ENCODE assay signal across 7 mouse cellular contexts in genomic region chr8:84363428-84364134, GRCm38 (mm10). TPM values are rescaled to one million over a fixed set of nuclear protein-coding genes. Genes with fewer than 3 reads are reported as not detected.
DNase-seq lines count a peak whose midpoint lies in the region; ATAC-seq and TF ChIP-seq lines count a peak whose summit lies in the region.

No protein-coding gene starts in this region.

- no peak for TF ChIP-seq EP300 in MEL (IDR thresholded peaks at IDR 0.05; ENCODE audit: low read depth in 1 of 2, low read length in 2 of 2)

- no peak overlapping the region for H3K4me3 ChIP-seq in MEL (ENCODE audit: control insufficient read depth in 1 of 2, insufficient read depth in 1 of 2, low read depth in 2 of 2, low read length in 2 of 2)
- H3K4me3 ChIP-seq in embryonic facial prominence, embryonic 11.5 days (ENCODE audit: low read depth, low read length) = no peak overlapping the region
- no peak overlapping the region for H3K4me3 ChIP-seq in midbrain, embryonic 11.5 days (ENCODE audit: low read depth, low read length)
- no peak overlapping the region for H3K4me3 ChIP-seq in small intestine, adult 2 months (ENCODE audit: low read depth, low read length)

- H3K4me1 ChIP-seq in MEL (ENCODE audit: control insufficient read depth in 1 of 2, insufficient read depth in 2 of 2, low read length in 2 of 2) = no peaks in the 10 kb centered on the region
- H3K4me1 ChIP-seq in embryonic facial prominence, embryonic 11.5 days (ENCODE audit: control insufficient read depth, insufficient read depth, low read length) = no peaks in the 10 kb centered on the region
- no peaks in the 10 kb centered on the region for H3K4me1 ChIP-seq in midbrain, embryonic 11.5 days (ENCODE audit: control insufficient read depth, insufficient read depth, low read length)
- H3K4me1 ChIP-seq in small intestine, adult 2 months (ENCODE audit: control insufficient read depth, insufficient read depth, insufficient read length, low read length) = no peaks in the 10 kb centered on the region

- H3K27me3 ChIP-seq in MEL (ENCODE audit: control insufficient read depth in 1 of 2, insufficient read depth in 2 of 2, low read length in 2 of 2) = peaks cover 3 to 4% of the 10 kb centered on the region in 2 experiments; a peak in 3 of 4 replicates
- no peaks in the 10 kb centered on the region for H3K27me3 ChIP-seq in embryonic facial prominence, embryonic 11.5 days (ENCODE audit: control insufficient read depth, insufficient read depth, low read length)
- H3K27me3 ChIP-seq in midbrain, embryonic 11.5 days (ENCODE audit: control insufficient read depth, insufficient read depth, low read length) = no peaks in the 10 kb centered on the region
- no peaks in the 10 kb centered on the region for H3K27me3 ChIP-seq in small intestine, adult 2 months (ENCODE audit: control insufficient read depth, insufficient read depth, low read length)

- no peak for TF ChIP-seq POLR2A in MEL (IDR thresholded peaks at IDR 0.05; ENCODE audit: control insufficient read depth in 1 of 2, insufficient read depth in 1 of 2, low read depth in 1 of 2, low read length in 2 of 2, poor library complexity in 1 of 2)
- no peak for TF ChIP-seq POLR2A in small intestine, adult 2 months (IDR thresholded peaks at IDR 0.05; ENCODE audit: low read depth, low read length)

- H3K27ac ChIP-seq in MEL (ENCODE audit: control insufficient read depth, low read depth, low read length) = no peak overlapping the region
- no peak overlapping the region for H3K27ac ChIP-seq in embryonic facial prominence, embryonic 11.5 days (replicated peaks; ENCODE audit: low read depth, low read length)
- H3K27ac ChIP-seq in midbrain, embryonic 11.5 days (ENCODE audit: low read depth, low read length) = no peak overlapping the region
- no peak overlapping the region for H3K27ac ChIP-seq in small intestine, adult 2 months (ENCODE audit: insufficient read depth, low read depth, low read length)

- H3K9ac ChIP-seq in MEL (ENCODE audit: control insufficient read depth, low read depth, low read length, poor library complexity, severe bottlenecking) = no peak overlapping the region
- no peak overlapping the region for H3K9ac ChIP-seq in embryonic facial prominence, embryonic 11.5 days (replicated peaks; ENCODE audit: low read length)
- no peak overlapping the region for H3K9ac ChIP-seq in midbrain, embryonic 11.5 days (ENCODE audit: low read length)

- ATAC-seq in embryonic facial prominence, embryonic 11.5 days (replicated peaks; ENCODE audit: insufficient number of reproducible peaks, low FRiP score, low TSS enrichment, low read depth) = no peak
- no peak for ATAC-seq in midbrain, embryonic 11.5 days (ENCODE audit: low FRiP score)

- WGBS in embryonic facial prominence, embryonic 11.5 days = 12% methylated on average over 23 of the region's 23 CpGs
- 14% methylated on average over 23 of the region's 23 CpGs for WGBS in midbrain, embryonic 11.5 days
- WGBS in small intestine, adult 2 months = 28% methylated on average over 23 of the region's 23 CpGs

- H3K9me3 ChIP-seq in MEL (replicated peaks; ENCODE audit: insufficient read depth, low read length) = no peaks in the 10 kb centered on the region
- H3K9me3 ChIP-seq in embryonic facial prominence, embryonic 11.5 days (replicated peaks; ENCODE audit: control insufficient read depth, low read length) = no peaks in the 10 kb centered on the region
- H3K9me3 ChIP-seq in midbrain, embryonic 11.5 days (ENCODE audit: control insufficient read depth, low read length) = no peaks in the 10 kb centered on the region

- intact Hi-C loops in heart, postnatal 36 days (cut with DNase I) = loop anchor here (1.0 to 10.0 kb wide), 5 partner anchors 149 to 449 kb away; no protein-coding TSS in a partner anchor

- H3K36me3 ChIP-seq in MEL (ENCODE audit: control insufficient read depth in 1 of 2, insufficient read depth in 2 of 2, low read length in 2 of 2) = no peaks in the 10 kb centered on the region
- H3K36me3 ChIP-seq in embryonic facial prominence, embryonic 11.5 days (replicated peaks; ENCODE audit: control insufficient read depth, insufficient read depth, low read depth, low read length) = no peaks in the 10 kb centered on the region
- H3K36me3 ChIP-seq in midbrain, embryonic 11.5 days (ENCODE audit: control insufficient read depth, insufficient read depth, low read length) = no peaks in the 10 kb centered on the region
- no peaks in the 10 kb centered on the region for H3K36me3 ChIP-seq in small intestine, adult 2 months (ENCODE audit: control insufficient read depth, insufficient read depth, low read length)

- peak; percentile 95 to 98 (median 97) for TF ChIP-seq CTCF in MEL (IDR thresholded peaks at IDR 0.05 in 2 of 3, conservative IDR thresholded peaks at IDR 0.05 in 1 of 3; ENCODE audit: control insufficient read depth in 1 of 3, insufficient read depth in 1 of 3, low read depth in 2 of 3, low read length in 3 of 3, poor library complexity in 1 of 3, severe bottlenecking in 1 of 3)
- peak; percentile 95 for TF ChIP-seq CTCF in small intestine, adult 2 months (IDR thresholded peaks at IDR 0.05; ENCODE audit: extremely low read depth, insufficient read length, insufficient replicate concordance, low read depth, low read length)

- peak; percentile 57 for DNase-seq in MEL (ENCODE audit: low read depth, low spot score)
- peak; percentile 42 to 49 for DNase-seq in adrenal gland, postnatal 4 days (ENCODE audit: low spot score in 2 of 2)
- peak; percentile 81 for DNase-seq in embryonic facial prominence, embryonic 11.5 days (ENCODE audit: low spot score)
- peak; percentile 74 to 84 for DNase-seq in heart, postnatal 36 days
- peak; percentile 51 for DNase-seq in left cerebral cortex, adult 11 months (ENCODE audit: low spot score)
- DNase-seq in midbrain, embryonic 11.5 days (ENCODE audit: low spot score, missing footprints) = peak; percentile 97

- no peak overlapping the region for H3K4me2 ChIP-seq in embryonic facial prominence, embryonic 11.5 days (ENCODE audit: low read depth, low read length)
- no peak overlapping the region for H3K4me2 ChIP-seq in midbrain, embryonic 11.5 days

- no peaks in the 10 kb centered on the region for H3K79me2 ChIP-seq in MEL (ENCODE audit: control insufficient read depth, insufficient read depth, low read length, poor library complexity)

- peak; percentile 87 for TF ChIP-seq RAD21 in MEL (IDR thresholded peaks at IDR 0.05; ENCODE audit: low read depth, low read length)

TF ChIP-seq in MEL, 35 proteins besides CTCF, POLR2A, EP300 and RAD21:
- peak; percentile 77 for TF ChIP-seq ZC3H11A (IDR thresholded peaks at IDR 0.05; ENCODE audit: low read depth, low read length)
- no peak for TF ChIP-seq MAX (IDR thresholded peaks at IDR 0.05; ENCODE audit: low read length)
- TF ChIP-seq MAFK (IDR thresholded peaks at IDR 0.05; ENCODE audit: borderline replicate concordance, low read depth, low read length) = no peak
- TF ChIP-seq SMC3 (IDR thresholded peaks at IDR 0.05; ENCODE audit: low read depth, low read length) = peak; percentile 92
- no peak for TF ChIP-seq ETS1 (IDR thresholded peaks at IDR 0.05; ENCODE audit: low read depth, low read length)
- no peak for TF ChIP-seq RCOR1 (IDR thresholded peaks at IDR 0.05; ENCODE audit: low read depth, low read length)

RNA-seq across cellular contexts. Expression of gene Cacna1a, which starts 24.7 kb away (rescaled TPM):
- 3.2 and 5.4 TPM in 2 replicates for total RNA-seq in MEL (2012; rRNA removed)
- polyA plus RNA-seq in MEL (2012; ENCODE audit: insufficient read depth in 1 of 2, insufficient read length in 2 of 2, low read depth in 1 of 2, low replicate concordance in 2 of 2, missing spikeins in 1 of 2) = 1 to 10 TPM in 1 of 2 experiments, not detected in 1; 5.1 TPM
- total RNA-seq in adrenal gland, postnatal 4 days (2021) = 10 to 100 TPM; 14.8 to 15.6 TPM
- polyA plus RNA-seq in embryonic facial prominence, embryonic 11.5 days (2014; fragmentation: Nextera tagmentation; extraction: Ambion mirVana) = 4.9 and 6.0 TPM in 2 replicates
- 1 to 10 TPM; 1.7 to 4.4 TPM for total RNA-seq in heart, postnatal 36 days (2021)
- 6.3 TPM in 2 replicates for polyA plus RNA-seq in midbrain, embryonic 11.5 days (2014; fragmentation: Nextera tagmentation; extraction: Ambion mirVana)
- 5.2 and 23.5 TPM in 2 replicates for polyA plus RNA-seq in small intestine, adult 2 months (2012; rRNA removed)

Comparison
In these comparisons a context has a peak if more than half of its experiments do, and no peak if none do; other contexts are left out.
1. DNase-seq: peak in every context shown above with its lines; median percentile 97 in midbrain, embryonic 11.5 days; 81 in embryonic facial prominence, embryonic 11.5 days; 79 in heart, postnatal 36 days; 57 in MEL; 51 in left cerebral cortex, adult 11 months; 46 in adrenal gland, postnatal 4 days.